Mouse (Mus musculus): ENCODE measurements around the gene 4930438A08Rik.
"Not testable (repeated sequence)": the region's sequence is repeated elsewhere in the genome, so short reads cannot be mapped to it uniquely, and the experiment has no call there.

The 4930438A08Rik gene

GRCm38 (mm10) chr11:58281970-58282496, 7.4 kb downstream of the 4930438A08Rik start:
- no peak for DNase-seq (ENCODE audit: low read depth, low spot score)

GRCm38 (mm10) chr11:58282518-58282917, 7.9 kb downstream of the 4930438A08Rik start:
- DNase-seq (ENCODE audit: low read depth, low spot score): no peak

- DNase-seq (ENCODE audit: low read depth, low spot score): no peak
Observed at GRCm38 (mm10) chr11:58289992-58290682, 15.5 kb downstream of the 4930438A08Rik start.

GRCm38 (mm10) chr11:58290812-58291211, 16.2 kb downstream of the 4930438A08Rik start:
- no peak for DNase-seq (ENCODE audit: low read depth, low spot score)

GRCm38 (mm10) chr11:58292791-58293190, 18.2 kb downstream of the 4930438A08Rik start:
- no peak for DNase-seq (ENCODE audit: low read depth, low spot score)

- no peak for DNase-seq (ENCODE audit: low read depth, low spot score)
Observed at GRCm38 (mm10) chr11:58297396-58297795, 22.8 kb downstream of the 4930438A08Rik start.

GRCm38 (mm10) chr11:58301057-58301456, 26.5 kb downstream of the 4930438A08Rik start:
- peak; percentile 59 for DNase-seq (ENCODE audit: low read depth, low spot score)

GRCm38 (mm10) chr11:58301837-58302754, 27.5 kb downstream of the 4930438A08Rik start:
- DNase-seq (ENCODE audit: low read depth, low spot score): peak; percentile 93

- DNase-seq (ENCODE audit: low read depth, low spot score): no peak
Observed at GRCm38 (mm10) chr11:58302774-58303445, 28.3 kb downstream of the 4930438A08Rik start.

- no peak for DNase-seq (ENCODE audit: low read depth, low spot score)
Observed at GRCm38 (mm10) chr11:58303594-58303993, 29.0 kb downstream of the 4930438A08Rik start.

GRCm38 (mm10) chr11:58305299-58305698, 30.7 kb downstream of the 4930438A08Rik start:
- DNase-seq (ENCODE audit: low read depth, low spot score): not testable (repeated sequence)

- DNase-seq (ENCODE audit: low read depth, low spot score): peak; percentile 88
Observed at GRCm38 (mm10) chr11:58306860-58307308, 32.3 kb downstream of the 4930438A08Rik start, which contains the start of gene Zfp692. Gene Zfp692 (plus strand): TSS chr11:58307069.

- DNase-seq (ENCODE audit: low read depth, low spot score): no peak
Observed at GRCm38 (mm10) chr11:58307411-58308080, 32.9 kb downstream of the 4930438A08Rik start.

GRCm38 (mm10) chr11:58308661-58309060, 34.1 kb downstream of the 4930438A08Rik start:
- no peak for DNase-seq (ENCODE audit: low read depth, low spot score)

- no peak for DNase-seq (ENCODE audit: low read depth, low spot score)
Observed at GRCm38 (mm10) chr11:58314069-58314468, 39.5 kb downstream of the 4930438A08Rik start.

GRCm38 (mm10) chr11:58315536-58316168, 41.1 kb downstream of the 4930438A08Rik start:
- no peak for DNase-seq (ENCODE audit: low read depth, low spot score)

- no peak for DNase-seq (ENCODE audit: low read depth, low spot score)
Observed at GRCm38 (mm10) chr11:58316344-58316743, 41.7 kb downstream of the 4930438A08Rik start.

GRCm38 (mm10) chr11:58316768-58317390, 42.3 kb downstream of the 4930438A08Rik start:
- no peak for DNase-seq (ENCODE audit: low read depth, low spot score)

- peak; percentile 96 for DNase-seq (ENCODE audit: low read depth, low spot score)
Observed at GRCm38 (mm10) chr11:58322824-58323569, 48.4 kb downstream of the 4930438A08Rik start.

Measured in retina, postnatal 7 days (tissue).